Mouse (Mus musculus) frontal cortex, adult 2 months (tissue): ENCODE data around the gene B3galt5. TPM values are rescaled to one million over a fixed set of nuclear protein-coding genes. Genes with fewer than 3 reads are reported as not detected.

Experiments
- DNase-seq, 2 experiments: peaks; one replicate each; pipeline ENCODE4 v3.0.0; 2022; ENCODE audit warnings: low spot score in 1 of 2; ENCODE audit errors: extremely low spot score in 1 of 2
- polyA plus RNA-seq: library from polyadenylated mRNA; depleted of rRNA; stranded (reverse); fragments of >200 nt; gene quantifications from 2 replicates; pipeline ENCODE4 v1.2.3, GENCODE M21; 2012; rRNA removed

Gene B3galt5
- polyA plus RNA-seq, 1 experiment, result 14.2 TPM

- no peak for DNase-seq
These were observed 104.0 kb downstream of the B3galt5 start for GRCm38 (mm10) chr16:96339570-96339969.

DNA sequence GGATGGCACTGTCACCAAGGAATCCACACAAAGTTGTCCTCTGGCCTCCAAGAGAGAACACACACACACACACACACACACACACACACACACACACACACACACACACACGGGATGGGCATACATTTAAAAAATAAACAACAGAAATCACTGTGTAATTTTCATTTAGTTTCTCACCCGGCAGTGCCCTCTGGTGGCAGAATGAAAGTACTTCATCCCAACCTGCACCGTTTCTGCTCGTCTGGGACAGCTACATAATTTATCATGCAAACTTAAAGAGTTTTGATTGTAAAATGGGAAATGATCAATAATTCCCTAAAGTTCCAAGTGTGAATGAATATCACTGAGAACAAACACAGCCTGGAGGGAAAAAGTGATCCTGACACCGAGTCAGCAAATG is 105.7 kb downstream of the B3galt5 start:
- DNase-seq, result peak in 1 of 2 experiments; percentile 80

- no peak for DNase-seq
These were observed 106.3 kb downstream of the B3galt5 start for GRCm38 (mm10) chr16:96341945-96342344.

DNA sequence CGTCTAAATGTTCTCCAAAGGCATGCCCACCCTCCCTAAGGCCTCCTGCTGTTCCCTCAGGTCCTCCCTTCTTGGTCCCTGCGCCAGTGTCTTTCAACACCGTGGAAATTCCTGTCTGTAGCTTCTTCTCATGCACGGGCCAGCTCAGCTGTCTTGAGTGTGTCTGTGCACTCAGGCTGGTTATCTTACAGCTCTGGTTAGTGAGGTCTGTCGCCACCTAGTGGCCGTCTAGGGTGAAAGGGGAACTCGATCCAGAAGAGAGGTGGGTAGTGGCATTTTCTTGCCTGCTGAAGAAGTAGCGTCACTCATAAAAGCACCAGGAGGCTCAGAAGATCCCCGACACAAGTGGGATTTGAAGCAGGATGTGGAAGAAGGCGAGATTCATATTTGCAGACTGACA is 109.5 kb downstream of the B3galt5 start:
- peak; percentile 44 to 92 for DNase-seq

DNA sequence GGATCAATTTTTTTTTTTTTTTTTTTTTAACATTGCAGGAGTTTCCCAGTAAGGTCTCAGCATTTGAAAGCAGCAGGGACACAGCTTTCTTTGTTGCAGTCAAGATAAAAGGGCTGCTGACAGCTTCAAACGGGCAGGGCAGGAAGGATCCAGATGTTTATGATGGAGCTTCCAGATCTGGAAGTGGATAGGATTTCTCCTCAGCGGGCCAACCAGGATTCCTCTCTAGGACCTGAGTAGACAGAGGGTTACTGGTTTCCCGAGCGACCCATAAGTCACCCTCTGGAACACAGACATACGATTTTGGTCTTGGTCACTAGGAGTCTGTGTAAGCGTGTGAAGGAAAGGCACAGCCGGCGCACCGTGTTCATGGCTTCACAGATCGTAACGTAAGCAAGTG is 112.5 kb downstream of the B3galt5 start:
- no peak for DNase-seq

DNA sequence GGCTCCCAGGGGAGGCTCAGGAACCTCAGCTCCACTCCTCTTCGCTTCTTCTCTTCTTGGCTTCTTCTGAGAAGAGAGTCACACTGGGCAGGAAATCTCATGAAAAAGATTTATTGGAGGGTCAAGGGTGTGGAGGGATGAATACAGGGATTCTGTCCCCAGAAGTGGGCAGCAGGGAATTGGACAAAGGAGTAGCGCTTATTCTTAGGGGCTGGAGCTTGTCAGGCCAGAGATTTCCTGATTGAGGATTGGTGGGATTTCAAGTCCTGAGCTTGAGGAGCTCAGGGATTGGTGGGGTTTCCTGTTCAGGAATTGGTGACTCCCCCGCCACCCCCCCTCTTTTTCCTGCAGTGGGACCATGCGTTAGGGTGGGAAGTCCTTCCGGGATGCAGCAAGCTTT is 113.2 kb downstream of the B3galt5 start:
- no peak for DNase-seq

GRCm38 (mm10) chr16:96351520-96351919 is 115.9 kb downstream of the B3galt5 start:
- DNase-seq, result no peak

DNA sequence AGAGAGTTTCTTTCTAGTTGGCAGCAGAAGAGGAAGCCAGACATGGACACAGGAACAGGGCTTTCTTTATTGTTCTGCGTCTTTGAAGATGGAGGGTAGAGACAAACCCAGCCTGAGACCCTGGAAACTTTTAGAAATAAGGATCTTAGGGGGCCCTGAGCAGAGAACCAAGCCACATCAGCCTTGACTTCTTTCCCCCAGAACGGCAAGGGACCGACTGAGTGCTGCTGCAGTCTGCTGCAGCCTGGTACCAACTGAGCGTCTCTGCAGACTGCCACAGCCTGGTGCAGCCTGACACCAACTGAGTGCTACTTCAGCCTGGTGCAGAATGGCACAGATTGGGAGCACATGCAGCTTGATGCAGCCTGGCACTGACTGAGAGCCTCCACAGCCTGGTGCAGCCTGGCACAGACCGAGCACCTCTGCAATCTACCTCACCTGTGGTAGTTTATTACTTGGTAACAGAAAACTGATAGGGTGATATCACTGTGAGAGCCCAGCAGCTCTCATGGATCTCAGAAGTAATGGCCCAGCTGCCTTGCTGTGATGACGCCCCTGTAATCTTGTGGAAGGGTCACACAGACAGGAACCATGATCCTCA is 117.8 kb downstream of the B3galt5 start:
- DNase-seq, result no peak

GRCm38 (mm10) chr16:96353996-96354395 is 118.4 kb downstream of the B3galt5 start:
- no peak for DNase-seq

GRCm38 (mm10) chr16:96357903-96358302 is 122.3 kb downstream of the B3galt5 start:
- peak in 1 of 2 experiments; percentile 44 for DNase-seq

- no peak for DNase-seq
These were observed 125.9 kb downstream of the B3galt5 start for GRCm38 (mm10) chr16:96361305-96362124.

DNA sequence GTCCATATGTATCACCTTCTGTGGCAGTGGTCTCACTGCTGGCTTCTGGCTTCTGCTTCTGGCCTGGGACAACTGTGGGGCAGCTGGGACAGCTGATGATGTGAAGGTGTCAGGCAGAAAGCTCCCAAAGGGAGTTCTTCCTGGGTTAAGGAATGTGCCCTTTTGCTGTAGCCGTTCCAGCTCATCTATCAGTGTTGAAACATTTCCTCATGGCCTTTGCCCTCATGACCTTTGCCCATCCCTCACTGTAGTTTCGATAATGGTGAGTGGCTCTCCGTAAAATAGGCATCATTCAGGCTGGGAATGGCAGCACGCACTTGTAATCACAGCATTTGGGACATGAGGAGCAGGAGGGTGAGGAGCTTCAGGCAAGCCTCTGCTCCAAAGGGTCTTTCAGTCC is 127.3 kb downstream of the B3galt5 start:
- DNase-seq, result no peak

DNA sequence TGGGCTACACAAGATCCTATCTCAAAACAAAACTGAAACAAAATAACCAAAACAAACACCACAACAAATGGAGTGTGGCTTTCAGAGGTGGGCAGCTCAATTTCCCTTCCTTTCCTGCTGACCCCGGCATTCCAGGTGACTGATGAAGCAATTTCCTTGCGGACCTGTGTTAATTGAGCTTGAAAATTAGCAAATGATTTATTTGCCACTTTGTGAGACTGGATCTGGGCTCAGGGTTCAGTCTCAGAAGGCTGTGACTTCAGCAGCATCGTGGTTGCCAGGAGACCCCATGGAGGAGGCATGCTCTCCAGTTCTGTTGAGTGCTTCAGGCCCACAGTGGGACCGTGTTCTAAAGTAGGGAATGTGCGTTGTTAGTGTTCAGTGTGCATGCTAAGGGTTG is 127.7 kb downstream of the B3galt5 start:
- DNase-seq, result no peak

DNA sequence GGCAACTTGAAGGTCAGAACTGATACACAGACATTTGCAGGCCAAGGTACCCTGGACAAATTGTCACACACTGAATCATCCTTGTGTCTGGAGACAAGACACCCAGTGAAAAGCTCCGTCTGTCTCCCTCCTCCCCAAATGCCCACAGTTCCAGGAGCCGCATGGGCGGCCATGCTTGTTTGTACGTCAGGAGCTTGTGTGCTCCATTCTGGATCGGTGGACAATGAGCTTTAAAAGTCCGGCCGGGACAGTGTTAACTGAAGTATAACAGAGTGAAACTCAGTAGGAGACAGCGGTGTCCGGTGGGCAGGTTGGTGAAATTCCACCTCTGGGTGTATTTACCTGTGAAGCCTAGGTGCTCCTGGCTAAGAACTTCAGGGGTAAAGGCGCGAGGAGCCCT is 129.3 kb downstream of the B3galt5 start:
- DNase-seq, result no peak

Other genes with a start within 250 kb of the B3galt5 start
- gene Psmg1, start 244.8 kb upstream of the B3galt5 start, polyA plus RNA-seq, result 25.0 and 26.4 TPM in 2 replicates
- gene Brwd1, start 153.3 kb upstream of the B3galt5 start, polyA plus RNA-seq, result 79.8 and 80.1 TPM in 2 replicates
- gene Hmgn1, start 108.1 kb upstream of the B3galt5 start, polyA plus RNA-seq, result 104 TPM in 2 replicates
- gene Wrb, start 90.4 kb upstream of the B3galt5 start, polyA plus RNA-seq, result 110 and 115 TPM in 2 replicates
- gene Lca5l, start 43.5 kb upstream of the B3galt5 start, polyA plus RNA-seq, result 3.8 and 4.1 TPM in 2 replicates
- 8.8 and 12.6 TPM in 2 replicates for gene Sh3bgr, start 35.4 kb upstream of the B3galt5 start, polyA plus RNA-seq
- gene Itgb2l, start 207.8 kb downstream of the B3galt5 start, polyA plus RNA-seq, result not detected in 2 replicates
- 822 and 973 TPM in 2 replicates for gene Pcp4, start 231.8 kb downstream of the B3galt5 start, polyA plus RNA-seq